Mouse (Mus musculus) forelimb bud, embryonic 11.5 days (tissue): Measurements from ENCODE around the gene Ccnd2.

Source experiments
- DNase-seq: peaks from one replicate; pipeline ENCODE4 v3.0.0-alpha.2; 2012; ENCODE audit warnings: low read depth, low spot score

The Ccnd2 gene

GRCm38 (mm10) chr6:127148526-127149302, 3.3 kb downstream of the Ccnd2 start:
- no peak for DNase-seq

- peak; percentile 98 for DNase-seq
Observed at GRCm38 (mm10) chr6:127147665-127148064, 4.3 kb downstream of the Ccnd2 start.

GRCm38 (mm10) chr6:127146322-127146947, 5.6 kb downstream of the Ccnd2 start:
- no peak for DNase-seq

GRCm38 (mm10) chr6:127145464-127146190, 6.4 kb downstream of the Ccnd2 start:
- DNase-seq, result no peak

- DNase-seq, result no peak
Observed at GRCm38 (mm10) chr6:127143576-127144288, 8.3 kb downstream of the Ccnd2 start.

- DNase-seq, result no peak
Observed at GRCm38 (mm10) chr6:127143124-127143520, 8.9 kb downstream of the Ccnd2 start.

GRCm38 (mm10) chr6:127142154-127143123, 9.6 kb downstream of the Ccnd2 start:
- DNase-seq, result peak; percentile 72

GRCm38 (mm10) chr6:127138962-127139361, 13.0 kb downstream of the Ccnd2 start:
- no peak for DNase-seq

GRCm38 (mm10) chr6:127133433-127134245, 18.4 kb downstream of the Ccnd2 start:
- DNase-seq, result no peak

- no peak for DNase-seq
Observed at GRCm38 (mm10) chr6:127132719-127133118, 19.3 kb downstream of the Ccnd2 start.

- no peak for DNase-seq
Observed at GRCm38 (mm10) chr6:127131946-127132345, 20.0 kb downstream of the Ccnd2 start.

GRCm38 (mm10) chr6:127130377-127130776, 21.6 kb downstream of the Ccnd2 start:
- no peak for DNase-seq

- no peak for DNase-seq
Observed at GRCm38 (mm10) chr6:127129659-127130058, 22.3 kb downstream of the Ccnd2 start.

GRCm38 (mm10) chr6:127123506-127123905, 28.5 kb downstream of the Ccnd2 start:
- no peak for DNase-seq

- no peak for DNase-seq
Observed at GRCm38 (mm10) chr6:127122996-127123395, 29.0 kb downstream of the Ccnd2 start.

GRCm38 (mm10) chr6:127122221-127122806, 29.7 kb downstream of the Ccnd2 start:
- DNase-seq, result no peak

- no peak for DNase-seq
Observed at GRCm38 (mm10) chr6:127114753-127115456, 37.1 kb downstream of the Ccnd2 start.

GRCm38 (mm10) chr6:127109402-127109930, 42.5 kb downstream of the Ccnd2 start, which contains the start of gene Tigar:
Gene Tigar (minus strand): TSS chr6:127109557.
- peak; percentile 93 for DNase-seq
